Mouse (Mus musculus) myocyte (in vitro differentiated cells): ENCODE data around the gene Actr8. TPM values are rescaled to one million over a fixed set of nuclear protein-coding genes. Genes with fewer than 3 reads are reported as not detected.
A peak's percentile ranks its signal among the peaks of the same experiment; 100 is the strongest.

Source experiments
- H3K27me3 ChIP-seq: one replicate; pipeline ENCODE4 v1.6.1; 2011; ENCODE audit not compliant: control insufficient read depth, insufficient read depth, insufficient read length
- H3K36me3 ChIP-seq: one replicate; pipeline ENCODE4 v1.6.1; 2011; ENCODE audit not compliant: control insufficient read depth, insufficient read depth
- H3K4me2 ChIP-seq: one replicate; pipeline ENCODE4 v1.6.1; 2011; ENCODE audit warnings: low read depth, control low read depth
- H3K4me3 ChIP-seq: one replicate; pipeline ENCODE4 v1.5.1; 2011; ENCODE audit warnings: mild to moderate bottlenecking, control low read depth, moderate library complexity
- H3K79me2 ChIP-seq: one replicate; pipeline ENCODE4 v1.6.1; 2011; ENCODE audit not compliant: control insufficient read depth, insufficient read depth
- H3ac ChIP-seq: one replicate; pipeline ENCODE4 v1.6.1; 2011; ENCODE audit not compliant: control insufficient read depth, insufficient read length
- CEBPB ChIP-seq: IDR thresholded peaks from 2 replicates; pipeline ENCODE4 v1.6.1; 2011; ENCODE audit warnings: mild to moderate bottlenecking, moderate library complexity; ENCODE audit not compliant: poor library complexity, insufficient read depth, severe bottlenecking
- E2F4 ChIP-seq: IDR thresholded peaks from one replicate; pipeline ENCODE4 v1.6.1; 2011; ENCODE audit warnings: mild to moderate bottlenecking, control low read depth, moderate library complexity; ENCODE audit not compliant: insufficient read depth
- MAX ChIP-seq: IDR thresholded peaks from one replicate; pipeline ENCODE4 v1.6.1; 2011; ENCODE audit warnings: low read depth, mild to moderate bottlenecking, control low read depth
- MYOD1 ChIP-seq, 3 experiments: IDR thresholded peaks; one replicate each; pipeline ENCODE4 v1.6.1; 2011; ENCODE audit warnings: control low read depth in 2 of 3, low read depth in 2 of 3, mild to moderate bottlenecking in 2 of 3, moderate library complexity in 1 of 3; ENCODE audit not compliant: insufficient read length in 2 of 3, control insufficient read depth in 1 of 3
- MYOG ChIP-seq, 3 experiments: IDR thresholded peaks; one replicate each; pipeline ENCODE4 v1.6.1; 2011; ENCODE audit warnings: control low read depth in 2 of 3, low read depth in 2 of 3, mild to moderate bottlenecking in 2 of 3; ENCODE audit not compliant: insufficient read length in 2 of 3, control insufficient read depth in 1 of 3, insufficient read depth in 1 of 3
- POLR2A ChIP-seq: IDR thresholded peaks from one replicate; pipeline ENCODE4 v1.6.1; 2011; ENCODE audit warnings: low read depth, mild to moderate bottlenecking, control low read depth, moderate library complexity; ENCODE audit not compliant: insufficient read length
- POLR2AphosphoS2 ChIP-seq: IDR thresholded peaks from one replicate; pipeline ENCODE4 v1.6.1; 2011; ENCODE audit warnings: low read depth, control low read depth; ENCODE audit not compliant: insufficient read length
- REST ChIP-seq: IDR thresholded peaks from one replicate; pipeline ENCODE4 v1.6.1; 2011; ENCODE audit warnings: mild to moderate bottlenecking, control low read depth, moderate library complexity; ENCODE audit not compliant: insufficient read depth, insufficient read length
- SRF ChIP-seq: IDR thresholded peaks from one replicate; pipeline ENCODE4 v1.6.1; 2011; ENCODE audit warnings: low read depth; ENCODE audit not compliant: control insufficient read depth, insufficient read length
- TCF12 ChIP-seq: IDR thresholded peaks from one replicate; pipeline ENCODE4 v1.6.1; 2011; ENCODE audit warnings: mild to moderate bottlenecking, control low read depth; ENCODE audit not compliant: poor library complexity, insufficient read depth, severe bottlenecking
- TCF3 ChIP-seq: IDR thresholded peaks from one replicate; pipeline ENCODE4 v1.6.1; 2011; ENCODE audit warnings: low read depth, control low read depth; ENCODE audit not compliant: insufficient read length
- USF1 ChIP-seq: IDR thresholded peaks from one replicate; pipeline ENCODE4 v1.6.1; 2011; ENCODE audit warnings: low read depth, mild to moderate bottlenecking, control low read depth, moderate library complexity
- polyA plus RNA-seq: library from polyadenylated mRNA; unstranded; fragments of >200 nt; fragmentation: generic; extraction: Trizol; gene quantifications from one replicate; pipeline ENCODE4 v1.2.1, GENCODE M21; 2012; ENCODE audit warnings: missing spikeins

Actr8 gene
- polyA plus RNA-seq, 1 experiment: 26.8 TPM

DNA sequence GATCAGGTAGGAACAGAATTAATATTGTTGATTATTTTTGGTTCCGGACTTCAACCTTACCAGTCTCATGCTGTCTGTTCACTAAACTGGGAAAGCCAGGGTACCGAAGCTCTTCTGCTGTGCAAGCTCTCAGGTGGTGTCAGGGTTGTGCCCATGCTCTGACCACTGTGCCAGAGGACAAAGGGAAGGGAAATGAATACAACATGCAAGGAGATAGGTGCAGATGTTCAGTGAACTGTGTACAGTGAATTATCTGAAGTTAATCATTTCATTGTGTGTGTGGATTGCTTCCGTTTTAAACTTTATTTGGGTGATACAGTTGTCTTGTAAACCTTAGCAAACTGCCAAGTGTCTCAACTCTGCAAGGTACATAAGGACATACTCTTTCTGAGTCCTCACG, 10.2 kb downstream of the Actr8 start:
- Histone ChIP-seq H3K4me2 (no peak overlapping the region), H3K4me3 (no peak overlapping the region), H3ac (no peak overlapping the region), H3K27me3 (no peaks in the 10 kb centered on the region), H3K36me3 (peaks cover 50% of the 10 kb centered on the region), H3K79me2 (no peaks in the 10 kb centered on the region)
- TF ChIP-seq MYOD1 (IDR thresholded peaks at IDR 0.05; ENCODE audit: control insufficient read depth in 1 of 3, insufficient read length in 2 of 3, low read depth in 2 of 3): no peak
- no peak for TF ChIP-seq MYOG (IDR thresholded peaks at IDR 0.05; ENCODE audit: control insufficient read depth in 1 of 3, insufficient read depth in 1 of 3, insufficient read length in 2 of 3, low read depth in 2 of 3)
- no peak for TF ChIP-seq MAX
- no peak for TF ChIP-seq CEBPB

DNA sequence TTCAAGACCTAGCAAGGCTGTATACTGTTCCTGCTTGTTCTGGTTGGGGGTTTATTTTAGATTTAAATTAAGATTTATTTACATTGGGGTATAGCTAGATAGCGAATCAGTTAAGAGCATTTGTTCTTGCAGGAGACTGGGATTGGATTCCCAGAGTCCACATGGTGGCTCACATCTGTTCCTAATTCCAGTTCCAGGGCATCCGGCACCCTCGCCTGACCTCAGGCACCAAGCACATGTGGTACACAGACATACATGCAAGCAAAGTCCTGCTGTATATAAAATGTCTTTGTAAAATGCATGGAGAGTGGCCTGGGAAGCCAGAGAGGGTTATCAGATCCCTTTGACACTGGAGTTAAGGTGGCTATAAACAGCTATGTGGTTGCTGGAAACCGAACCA, 16.8 kb downstream of the Actr8 start:
- no peak for TF ChIP-seq USF1
- TF ChIP-seq REST: no peak
- TF ChIP-seq MYOG (IDR thresholded peaks at IDR 0.05; ENCODE audit: control insufficient read depth in 1 of 3, insufficient read depth in 1 of 3, insufficient read length in 2 of 3, low read depth in 2 of 3): no peak
- TF ChIP-seq MYOD1 (IDR thresholded peaks at IDR 0.05; ENCODE audit: control insufficient read depth in 1 of 3, insufficient read length in 2 of 3, low read depth in 2 of 3): no peak
- TF ChIP-seq SRF: no peak
- no peak for TF ChIP-seq MAX
- TF ChIP-seq POLR2AphosphoS2: no peak
- Histone ChIP-seq H3ac (no peak overlapping the region), H3K79me2 (no peaks in the 10 kb centered on the region), H3K4me2 (no peak overlapping the region), H3K27me3 (no peaks in the 10 kb centered on the region), H3K4me3 (no peak overlapping the region), H3K36me3 (peaks cover 19% of the 10 kb centered on the region)

DNA sequence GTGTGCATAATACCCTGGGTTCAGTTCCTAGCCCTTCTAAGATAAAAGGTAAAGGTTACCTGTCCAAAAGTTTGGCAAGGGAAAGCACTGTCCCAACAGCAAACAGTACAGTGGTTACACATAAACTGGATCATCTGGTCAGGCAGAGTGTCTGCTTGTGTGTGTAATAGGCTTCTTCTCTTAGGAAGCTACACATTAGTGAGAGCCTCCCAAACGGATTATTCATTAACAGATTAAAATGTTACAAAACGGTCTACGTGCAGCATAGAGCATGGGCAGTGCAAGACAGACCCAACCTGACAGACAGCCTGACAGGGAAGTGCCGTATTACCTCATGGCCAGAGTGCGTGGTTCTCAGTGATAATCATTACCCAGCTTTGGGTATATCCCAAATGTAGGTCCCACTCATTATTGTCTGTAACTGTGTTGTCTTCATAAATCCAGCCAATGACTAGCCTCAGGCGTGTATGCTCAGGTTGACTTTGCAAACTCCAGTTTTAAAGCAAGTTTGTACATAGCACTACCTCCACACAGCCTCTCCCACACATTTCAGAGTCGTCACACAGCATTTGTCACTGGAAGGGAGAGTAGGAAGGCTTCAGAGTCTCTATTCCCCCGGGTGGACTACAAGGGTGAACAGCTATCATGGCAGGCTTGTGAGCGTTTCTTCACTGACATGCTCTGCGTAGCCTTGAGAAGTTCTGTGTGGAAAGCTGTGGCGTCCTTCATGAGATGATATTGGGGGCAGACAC, 18.0 kb downstream of the Actr8 start:
- H3ac ChIP-seq: no peak overlapping the region
- no peaks in the 10 kb centered on the region for H3K79me2 ChIP-seq
- no peak overlapping the region for H3K4me2 ChIP-seq
- H3K36me3 ChIP-seq: peaks cover 12% of the 10 kb centered on the region
- H3K27me3 ChIP-seq: no peaks in the 10 kb centered on the region
- no peak overlapping the region for H3K4me3 ChIP-seq
- no peak for TF ChIP-seq REST
- TF ChIP-seq CEBPB: no peak
- no peak for TF ChIP-seq E2F4
- TF ChIP-seq POLR2A: no peak
- no peak for TF ChIP-seq SRF
- TF ChIP-seq MYOD1 (IDR thresholded peaks at IDR 0.05; ENCODE audit: control insufficient read depth in 1 of 3, insufficient read length in 2 of 3, low read depth in 2 of 3): no peak
- TF ChIP-seq MYOG (IDR thresholded peaks at IDR 0.05; ENCODE audit: control insufficient read depth in 1 of 3, insufficient read depth in 1 of 3, insufficient read length in 2 of 3, low read depth in 2 of 3): no peak
- TF ChIP-seq TCF3: no peak
- no peak for TF ChIP-seq USF1
- TF ChIP-seq MAX: no peak
- TF ChIP-seq TCF12: no peak
- TF ChIP-seq POLR2AphosphoS2: no peak

DNA sequence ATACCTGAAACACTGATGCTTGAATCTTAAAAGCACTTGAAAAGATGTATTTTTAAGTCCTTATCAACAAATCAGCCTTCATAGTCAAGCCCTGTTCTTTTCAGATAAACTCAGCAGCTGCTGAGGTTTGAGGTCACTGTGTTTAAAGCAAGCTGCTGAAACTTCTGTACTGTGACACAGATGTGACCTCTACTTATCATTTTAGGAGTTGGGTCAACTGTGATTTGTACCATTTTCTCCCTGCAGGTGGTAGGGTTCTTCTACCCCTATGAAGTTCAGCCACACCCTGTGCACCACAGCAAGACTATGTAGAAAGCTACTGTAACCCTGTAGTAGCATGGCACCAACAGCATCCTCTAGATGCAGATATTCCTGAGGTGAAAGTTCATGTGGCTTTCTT, 19.2 kb downstream of the Actr8 start:
- TF ChIP-seq SRF: no peak
- TF ChIP-seq TCF3: no peak
- no peak for TF ChIP-seq MYOD1 (IDR thresholded peaks at IDR 0.05; ENCODE audit: control insufficient read depth in 1 of 3, insufficient read length in 2 of 3, low read depth in 2 of 3)
- TF ChIP-seq TCF12: no peak
- Histone ChIP-seq H3K36me3 (peaks cover 12% of the 10 kb centered on the region), H3K79me2 (no peaks in the 10 kb centered on the region), H3K4me2 (no peak overlapping the region), H3ac (no peak overlapping the region), H3K27me3 (no peaks in the 10 kb centered on the region), H3K4me3 (no peak overlapping the region)

DNA sequence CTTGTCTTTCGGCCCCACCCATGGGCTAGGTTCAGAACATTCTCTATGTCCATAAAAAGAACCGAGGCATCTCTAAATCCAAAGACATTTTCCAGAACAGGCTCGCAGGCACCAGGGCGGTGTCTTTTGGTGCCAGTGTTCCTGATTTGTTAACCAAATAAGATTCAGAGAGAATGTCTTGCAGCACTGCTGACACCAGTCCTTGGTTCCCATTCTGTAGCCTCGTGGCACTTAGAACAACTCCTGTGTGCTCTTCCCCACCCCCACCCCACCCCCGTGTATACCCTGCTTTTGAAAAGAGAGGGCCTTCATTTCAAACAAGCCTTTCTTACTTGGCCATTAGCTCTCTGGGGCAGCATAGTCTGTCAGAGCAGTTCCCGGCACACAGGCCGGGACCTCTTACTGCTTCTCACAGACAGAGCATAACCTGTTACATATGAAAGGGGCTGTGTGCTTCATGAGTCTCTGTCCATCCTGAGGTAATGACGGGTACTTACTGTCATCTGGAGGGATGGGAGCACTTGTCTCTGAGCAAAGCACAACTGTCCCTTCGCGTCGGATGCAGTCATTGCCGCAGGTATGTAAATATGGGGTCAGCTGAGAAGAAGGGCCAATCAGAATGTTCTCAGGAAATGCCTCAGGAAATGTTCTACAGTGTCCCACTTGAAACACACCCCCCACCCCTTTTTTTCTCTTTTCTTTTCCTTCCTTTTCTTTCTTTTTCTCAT, 20.8 kb downstream of the Actr8 start:
- no peaks in the 10 kb centered on the region for H3K79me2 ChIP-seq
- TF ChIP-seq POLR2AphosphoS2 (peak; percentile 53), CEBPB (no peak)
- no peak overlapping the region for H3K4me3 ChIP-seq
- peaks cover 9% of the 10 kb centered on the region for H3K27me3 ChIP-seq
- peaks cover under 1% of the 10 kb centered on the region for H3K36me3 ChIP-seq
- H3K4me2 ChIP-seq: no peak overlapping the region
- H3ac ChIP-seq: no peak overlapping the region
